Mouse (Mus musculus) layer of hippocampus, postnatal 10 days (tissue): ENCODE measurements around the gene Gm8947. TPM values are rescaled to one million over a fixed set of nuclear protein-coding genes. Genes with fewer than 3 reads are reported as not detected.
"Not testable (repeated sequence)": the region's sequence is repeated elsewhere in the genome, so short reads cannot be mapped to it uniquely, and the experiment has no call there.

Experiments
- DNase-seq, 2 experiments: peaks; one replicate each; pipeline ENCODE4 v3.0.0; 2021; ENCODE audit warnings: low spot score in 2 of 2
- total RNA-seq, 2 experiments: library from RNA; stranded (reverse); gene quantifications; 2 replicates each; pipeline ENCODE4 v1.2.3; 2021

Gene Gm8947
- total RNA-seq, 2 experiments from 2014 or later = not detected

DNA sequence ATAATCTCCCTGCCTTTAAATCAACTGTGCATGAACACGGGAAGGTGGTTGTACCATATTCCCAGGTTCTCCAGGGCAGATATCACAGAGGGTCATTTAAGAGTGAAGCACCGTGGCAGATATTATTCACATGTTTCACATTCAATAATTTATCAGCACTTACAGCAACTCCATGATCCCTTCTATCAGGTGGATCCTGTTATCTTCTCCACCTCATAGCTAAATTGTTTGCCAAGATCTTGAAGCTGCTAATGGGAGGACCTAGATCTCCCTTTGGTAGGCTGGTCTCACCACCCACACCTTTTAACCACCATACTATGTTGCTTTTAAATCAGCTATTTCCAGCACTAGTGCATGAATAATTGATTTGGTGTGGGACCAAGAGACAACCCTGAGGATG lies 12.0 kb upstream of the Gm8947 start:
- DNase-seq = no peak

GRCm38 (mm10) chr1:151182266-151182665 lies 9.9 kb upstream of the Gm8947 start, which contains the start of gene Gm47985:
Gene Gm47985, plus strand, starts transcription at chr1:151182537.
- not testable (repeated sequence) for DNase-seq

DNA sequence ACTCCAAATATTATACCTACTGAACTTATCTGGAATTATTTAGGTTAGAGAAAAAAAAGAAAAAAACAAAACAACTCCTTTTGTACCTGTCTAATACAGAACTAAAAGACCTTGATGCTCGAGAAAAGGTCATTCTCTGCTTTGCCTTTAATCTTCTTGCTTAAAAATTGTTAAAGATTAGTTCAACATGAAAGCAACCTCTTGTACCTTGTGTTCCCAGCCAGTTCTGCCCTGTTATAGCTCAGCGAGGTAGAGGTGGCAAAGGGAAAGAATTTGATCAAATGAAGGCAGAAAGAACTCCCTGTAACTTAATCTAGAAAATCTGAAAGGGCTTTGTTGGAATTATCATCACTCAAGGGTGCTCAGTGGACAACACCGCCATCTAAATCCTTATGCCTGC lies 6.0 kb upstream of the Gm8947 start:
- not testable (repeated sequence) for DNase-seq

DNA sequence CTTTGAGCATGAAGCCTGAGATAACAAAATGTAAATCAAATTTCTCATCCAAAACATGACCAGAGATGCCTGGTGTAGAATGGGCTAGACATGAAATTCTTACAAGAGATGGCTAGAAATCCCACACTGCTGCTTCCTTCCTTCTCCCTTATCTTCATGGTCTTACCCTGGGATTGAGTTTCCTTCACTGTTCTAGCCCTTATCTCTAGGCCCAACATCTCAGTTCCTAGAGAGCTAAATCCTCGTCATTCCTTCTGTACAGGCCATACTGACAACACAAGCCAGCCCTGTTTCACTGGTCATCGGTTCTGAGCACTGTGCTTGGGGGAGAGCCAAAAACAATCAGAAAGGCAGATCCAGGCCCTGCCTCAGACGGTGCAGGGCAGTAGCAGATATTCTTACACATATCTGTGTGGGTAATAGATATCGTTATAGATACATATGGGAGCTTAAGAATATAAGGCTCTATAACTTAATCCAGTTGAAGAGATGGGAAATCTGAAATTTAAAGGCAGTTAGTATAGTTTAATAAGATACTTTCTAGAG lies 5.2 kb upstream of the Gm8947 start:
- DNase-seq = not testable (repeated sequence)

- no peak for DNase-seq
Observed at GRCm38 (mm10) chr1:151188469-151188868, 3.7 kb upstream of the Gm8947 start.

- DNase-seq = not testable (repeated sequence)
Observed at GRCm38 (mm10) chr1:151192739-151193138, 563 bp downstream of the Gm8947 start.

GRCm38 (mm10) chr1:151195986-151196385 lies 3.8 kb downstream of the Gm8947 start:
- not testable (repeated sequence) for DNase-seq

DNA sequence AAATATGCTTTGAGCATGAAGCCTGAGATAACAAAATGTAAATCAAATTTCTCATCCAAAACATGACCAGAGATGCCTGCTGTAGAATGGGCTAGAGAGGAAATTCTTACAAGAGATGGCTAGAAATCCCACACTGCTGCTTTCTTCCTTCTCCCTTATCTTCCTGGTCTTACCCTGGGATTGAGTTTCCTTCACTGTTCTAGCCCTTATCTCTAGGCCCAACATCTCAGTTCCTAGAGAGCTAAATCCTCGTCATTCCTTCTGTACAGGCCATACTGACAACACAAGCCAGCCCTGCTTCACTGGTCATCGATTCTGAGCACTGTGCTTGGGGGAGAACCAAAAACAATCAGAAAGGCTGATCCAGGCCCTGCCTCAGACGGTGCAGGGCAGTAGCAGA lies 4.5 kb downstream of the Gm8947 start:
- DNase-seq = not testable (repeated sequence)

DNA sequence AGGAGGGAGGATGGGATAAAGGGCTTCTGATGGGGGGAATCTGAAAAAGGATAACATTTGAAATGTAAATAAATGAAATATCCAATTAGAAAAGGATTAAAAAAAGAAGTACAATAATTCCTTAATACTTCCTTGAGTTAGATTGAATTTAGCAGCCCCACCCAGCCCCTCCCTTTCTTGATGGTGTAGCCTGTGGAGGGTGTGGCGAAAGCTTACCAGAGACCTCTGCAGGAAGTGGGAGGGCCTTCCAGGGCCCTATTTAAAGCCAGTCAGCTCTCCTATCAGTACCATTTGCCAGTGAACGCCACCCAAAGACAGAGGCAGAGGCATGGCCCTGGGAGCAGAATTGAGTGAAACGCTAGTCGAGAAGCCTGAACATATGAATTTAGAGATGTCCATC lies 5.9 kb downstream of the Gm8947 start, which contains the start of gene Gm47995:
Gm47995 (plus strand) TSS at position 329 of the 400 bp plus-strand sequence.
- DNase-seq = not testable (repeated sequence)

DNA sequence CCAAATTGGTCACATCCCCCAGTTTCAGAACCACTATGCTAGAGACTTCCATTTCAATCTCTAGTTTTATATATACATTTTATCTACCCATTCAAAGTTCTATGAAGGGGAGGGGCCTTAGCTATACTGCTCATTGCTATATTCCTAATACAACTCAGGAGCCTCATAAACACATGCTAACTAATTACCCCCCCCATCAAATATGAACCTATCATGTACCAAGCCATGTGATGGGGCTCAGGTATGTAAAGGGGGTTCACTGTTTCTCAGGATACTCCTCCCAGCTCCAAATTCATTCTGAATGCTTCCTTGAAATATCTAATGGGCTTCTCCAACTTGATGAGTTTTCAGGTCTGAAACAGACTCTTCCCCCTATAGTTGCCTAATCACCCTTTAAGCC lies 8.4 kb downstream of the Gm8947 start:
- DNase-seq = not testable (repeated sequence)

DNA sequence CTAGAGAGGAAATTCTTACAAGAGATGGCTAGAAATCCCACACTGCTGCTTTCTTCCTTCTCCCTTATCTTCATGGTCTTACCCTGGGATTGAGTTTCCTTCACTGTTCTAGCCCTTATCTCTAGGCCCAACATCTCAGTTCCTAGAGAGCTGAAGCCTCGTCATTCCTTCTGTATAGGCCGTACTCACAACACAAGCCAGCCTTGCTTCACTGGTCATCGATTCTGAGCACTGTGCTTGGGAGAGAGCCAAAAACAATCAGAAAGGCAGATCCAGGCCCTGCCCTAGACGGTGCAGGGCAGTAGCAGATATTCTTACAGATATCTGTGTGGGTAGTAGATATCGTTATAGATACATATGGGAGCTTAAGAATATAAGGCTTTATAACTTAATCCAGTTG lies 10.6 kb downstream of the Gm8947 start:
- DNase-seq = not testable (repeated sequence)

GRCm38 (mm10) chr1:151203818-151204217 lies 11.6 kb downstream of the Gm8947 start, which contains the start of gene 3110040M04Rik:
Gene 3110040M04Rik, plus strand, starts transcription at chr1:151204121.
- DNase-seq = not testable (repeated sequence)

DNA sequence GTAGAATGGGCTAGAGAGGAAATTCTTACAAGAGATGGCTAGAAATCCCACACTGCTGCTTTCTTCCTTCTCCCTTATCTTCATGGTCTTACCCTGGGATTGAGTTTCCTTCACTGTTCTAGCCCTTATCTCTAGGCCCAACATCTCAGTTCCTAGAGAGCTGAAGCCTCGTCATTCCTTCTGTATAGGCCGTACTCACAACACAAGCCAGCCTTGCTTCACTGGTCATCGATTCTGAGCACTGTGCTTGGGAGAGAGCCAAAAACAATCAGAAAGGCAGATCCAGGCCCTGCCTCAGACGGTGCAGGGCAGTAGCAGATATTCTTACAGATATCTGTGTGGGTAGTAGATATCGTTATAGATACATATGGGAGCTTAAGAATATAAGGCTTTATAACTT lies 16.3 kb downstream of the Gm8947 start:
- DNase-seq = not testable (repeated sequence)

DNA sequence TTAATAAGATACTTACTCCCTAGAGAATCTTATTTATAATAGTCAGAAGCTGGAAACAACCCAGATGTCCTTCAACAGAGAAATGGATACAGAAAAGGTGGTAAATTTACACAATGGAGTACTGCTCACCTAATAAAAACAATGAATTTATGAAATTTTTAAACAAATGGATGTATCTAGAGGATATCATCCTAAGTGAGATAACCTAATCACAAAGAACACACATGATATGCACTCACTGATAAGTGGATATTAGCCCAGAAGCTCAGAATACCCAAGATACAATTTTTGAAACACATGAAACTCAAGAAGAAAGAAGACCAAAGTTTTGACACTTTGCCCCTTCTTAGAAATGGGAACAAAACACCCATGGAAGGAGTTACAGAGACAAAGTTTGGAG lies 16.8 kb downstream of the Gm8947 start:
- not testable (repeated sequence) for DNase-seq

- not testable (repeated sequence) for DNase-seq
Observed at GRCm38 (mm10) chr1:151209824-151210355, 17.7 kb downstream of the Gm8947 start, which contains the start of gene Gm47996. Gene Gm47996, plus strand, starts transcription at chr1:151210131.

DNA sequence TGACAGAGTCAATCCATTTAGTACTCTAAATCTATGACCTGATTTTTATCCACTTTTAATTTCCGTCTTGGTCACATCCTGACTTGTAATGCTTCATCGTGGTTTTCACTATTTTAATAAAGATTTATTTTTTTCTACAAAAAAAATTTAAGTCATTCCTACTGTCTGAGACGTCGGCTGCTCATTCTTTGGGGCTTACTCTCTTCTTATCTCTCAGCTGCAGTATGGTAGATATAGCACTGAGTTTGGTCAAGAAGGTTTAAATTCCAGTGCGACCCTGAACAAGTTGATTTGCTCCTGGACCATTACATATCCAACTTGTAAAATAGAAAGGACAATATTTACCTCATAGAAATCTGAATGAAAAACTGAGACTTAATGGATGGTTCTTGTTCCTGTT lies 19.5 kb downstream of the Gm8947 start:
- DNase-seq = not testable (repeated sequence)

DNA sequence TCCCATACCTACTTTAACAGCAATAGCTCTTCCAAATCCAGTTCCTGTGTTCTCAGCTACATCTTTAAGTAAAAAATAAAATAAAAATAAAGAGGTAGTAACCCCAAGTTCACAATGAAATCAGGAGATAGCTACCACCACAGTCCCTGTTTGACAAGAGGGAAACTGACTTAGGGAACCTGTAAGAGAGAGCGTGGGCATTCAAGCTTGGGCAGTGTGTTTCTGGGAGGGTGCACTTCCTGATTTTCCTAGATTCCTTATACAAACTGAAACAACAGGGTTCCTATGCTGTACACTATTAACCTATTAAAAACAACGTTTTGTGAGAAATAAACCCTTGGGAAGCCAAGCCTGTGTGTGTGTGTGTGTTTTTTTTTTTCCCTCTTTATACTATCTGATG lies 22.7 kb downstream of the Gm8947 start:
- no peak for DNase-seq

DNA sequence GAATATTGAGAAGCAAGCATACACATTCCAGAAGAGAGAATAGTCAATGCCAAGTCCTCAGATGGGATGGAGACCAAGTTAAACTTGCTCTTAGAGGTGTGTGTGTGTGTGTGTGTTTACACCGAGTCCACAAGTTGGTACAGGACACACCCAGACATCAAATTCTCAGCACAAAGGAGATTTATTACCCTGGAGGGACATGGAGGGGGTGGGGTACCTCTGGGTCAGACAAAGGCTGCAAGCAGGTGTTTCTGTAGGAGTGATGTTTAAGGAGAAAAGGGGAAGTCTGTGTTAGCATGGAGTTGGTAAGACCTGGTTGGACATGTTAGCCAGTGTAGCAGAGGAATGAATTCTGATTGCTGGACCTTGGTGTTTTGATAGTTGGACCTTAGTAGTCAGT lies 23.8 kb downstream of the Gm8947 start:
- no peak for DNase-seq

- DNase-seq = no peak
Observed at GRCm38 (mm10) chr1:151216417-151216816, 24.2 kb downstream of the Gm8947 start.

DNA sequence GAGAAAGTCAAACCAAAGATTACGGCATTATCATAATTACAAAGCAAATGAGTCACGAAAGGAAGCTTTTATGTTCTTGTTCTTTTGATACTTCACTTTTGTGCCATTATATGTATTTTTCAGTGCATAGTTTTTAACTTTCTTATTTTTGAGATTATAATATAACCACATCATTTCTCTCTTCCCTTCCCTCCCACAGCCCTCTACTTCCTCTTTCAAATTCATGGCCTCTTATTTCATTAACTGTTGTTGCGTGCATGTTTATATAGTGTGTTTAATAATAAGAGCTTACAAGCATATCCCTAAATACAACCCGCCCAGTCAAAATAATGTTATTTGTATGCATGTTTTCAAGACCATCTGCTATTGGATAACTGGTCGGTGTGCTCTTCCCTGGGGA lies 26.9 kb downstream of the Gm8947 start:
- DNase-seq = no peak

GRCm38 (mm10) chr1:151220098-151220497 lies 27.9 kb downstream of the Gm8947 start:
- no peak for DNase-seq

DNA sequence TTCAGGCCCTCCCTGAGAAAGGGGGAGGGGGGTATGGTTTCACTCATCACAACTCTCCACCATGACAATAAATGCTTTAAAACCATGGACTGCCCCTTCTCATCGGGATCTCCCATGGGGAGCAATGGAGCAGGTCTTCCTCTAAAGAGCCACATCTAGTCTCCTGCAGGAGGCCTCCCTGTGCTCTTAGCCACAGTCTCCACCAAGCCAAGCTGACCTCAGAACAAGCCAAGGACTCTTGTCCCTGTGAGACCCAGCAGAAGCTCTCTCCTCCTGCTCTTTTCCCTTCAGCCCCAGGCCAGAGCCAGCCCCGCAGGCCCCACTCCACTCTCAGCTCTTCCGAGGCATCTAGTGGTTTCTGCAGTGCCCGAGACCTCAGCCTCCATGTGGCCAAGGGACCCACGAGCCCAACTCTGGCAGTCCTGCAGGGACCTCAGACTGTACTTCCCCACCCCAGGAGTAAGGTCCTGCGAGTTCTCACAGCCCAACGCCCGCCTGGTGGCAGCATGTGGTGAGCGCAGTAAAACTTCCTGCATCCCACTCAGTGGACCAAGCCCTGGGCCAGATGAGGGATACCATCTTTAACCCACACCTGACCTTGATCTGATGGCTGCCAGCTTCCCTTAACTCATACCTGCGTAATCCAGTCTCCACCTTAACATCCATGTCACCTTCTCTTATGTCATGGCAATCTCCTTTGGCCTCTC lies 30.5 kb downstream of the Gm8947 start:
- DNase-seq = no peak
